Mouse (Mus musculus) MEL (cell line): Measurements from ENCODE around the gene Aen. TPM values are rescaled to one million over a fixed set of nuclear protein-coding genes. Genes with fewer than 3 reads are reported as not detected.

Experiments
- DNase-seq: peaks from one replicate; pipeline ENCODE4 v3.0.0; 2011; ENCODE audit warnings: low read depth, low spot score
- H3K27ac ChIP-seq: 2 replicates; pipeline ENCODE4 v1.5.1; 2012; ENCODE audit warnings: low read depth, mild to moderate bottlenecking, control low read depth, low read length, moderate library complexity; ENCODE audit not compliant: control insufficient read depth
- H3K27me3 ChIP-seq, 2 experiments: fragments of 150-350 bp in 1 of 2; sonication (generic) in 1 of 2; 2 replicates each; pipeline ENCODE4 v1.6.1; 2012; ENCODE audit warnings: low read length in 2 of 2, mild to moderate bottlenecking in 2 of 2, improper control_type of control experiment in 1 of 2, moderate library complexity in 1 of 2; ENCODE audit not compliant: insufficient read depth in 2 of 2, control insufficient read depth in 1 of 2
- H3K36me3 ChIP-seq, 2 experiments: 2 replicates each; pipeline ENCODE4 v1.6.1; 2012 to 2014; ENCODE audit warnings: low read length in 2 of 2, improper control_type of control experiment in 1 of 2, inconsistent platforms in 1 of 2, mild to moderate bottlenecking in 1 of 2; ENCODE audit not compliant: insufficient read depth in 2 of 2, control insufficient read depth in 1 of 2
- H3K4me1 ChIP-seq, 2 experiments: fragments of 150-350 bp in 1 of 2; sonication (generic) in 1 of 2; 2 replicates each; pipeline ENCODE4 v1.6.1; 2012; ENCODE audit warnings: low read length in 2 of 2, improper control_type of control experiment in 1 of 2, mild to moderate bottlenecking in 1 of 2; ENCODE audit not compliant: insufficient read depth in 2 of 2, control insufficient read depth in 1 of 2
- H3K4me3 ChIP-seq, 2 experiments: fragments of 150-350 bp in 1 of 2; sonication (generic) in 1 of 2; 2 replicates each; pipeline ENCODE4 v1.5.1; 2012; ENCODE audit warnings: low read depth in 2 of 2, low read length in 2 of 2, mild to moderate bottlenecking in 2 of 2, moderate library complexity in 2 of 2, control low read depth in 1 of 2, improper control_type of control experiment in 1 of 2; ENCODE audit not compliant: control insufficient read depth in 1 of 2, insufficient read depth in 1 of 2
- H3K79me2 ChIP-seq: 2 replicates; pipeline ENCODE4 v1.6.1; 2012; ENCODE audit warnings: mild to moderate bottlenecking, low read length, moderate library complexity; ENCODE audit not compliant: control insufficient read depth, poor library complexity, insufficient read depth
- H3K9ac ChIP-seq: 2 replicates; pipeline ENCODE4 v1.6.1; 2012; ENCODE audit warnings: low read depth, mild to moderate bottlenecking, control low read depth, low read length, moderate library complexity; ENCODE audit not compliant: control insufficient read depth, poor library complexity, severe bottlenecking
- H3K9me3 ChIP-seq: fragments of 150-350 bp; sonication (generic); replicated peaks from 2 replicates; pipeline ENCODE4 v1.6.1; 2012; ENCODE audit warnings: mild to moderate bottlenecking, low read length, improper control_type of control experiment, moderate library complexity; ENCODE audit not compliant: insufficient read depth
- BHLHE40 ChIP-seq: IDR thresholded peaks from 2 replicates; pipeline ENCODE4 v1.6.1; 2012; ENCODE audit warnings: low read depth, mild to moderate bottlenecking, inconsistent platforms, low read length, improper control_type of control experiment, borderline replicate concordance
- CHD1 ChIP-seq: IDR thresholded peaks from 2 replicates; pipeline ENCODE4 v1.6.1; 2012; ENCODE audit warnings: low read depth, mild to moderate bottlenecking, inconsistent platforms, low read length, improper control_type of control experiment
- CTCF ChIP-seq, 3 experiments: IDR thresholded peaks in 2 of 3; conservative IDR thresholded peaks in 1 of 3; 2 replicates each; pipeline ENCODE4 v1.5.1; 2011 to 2012; ENCODE audit warnings: low read length in 3 of 3, low read depth in 2 of 3, mild to moderate bottlenecking in 2 of 3, improper control_type of control experiment in 1 of 3, inconsistent platforms in 1 of 3, mixed read lengths in 1 of 3, moderate library complexity in 1 of 3; ENCODE audit not compliant: control insufficient read depth in 1 of 3, insufficient read depth in 1 of 3, poor library complexity in 1 of 3, severe bottlenecking in 1 of 3
- ETS1 ChIP-seq: IDR thresholded peaks from 2 replicates; pipeline ENCODE4 v1.6.1; 2012; ENCODE audit warnings: low read depth, mild to moderate bottlenecking, inconsistent platforms, low read length, improper control_type of control experiment, moderate library complexity
- NELFE ChIP-seq: IDR thresholded peaks from 2 replicates; pipeline ENCODE4 v1.6.1; 2011; ENCODE audit warnings: low read depth, low read length, improper control_type of control experiment
- NRF1 ChIP-seq: IDR thresholded peaks from 2 replicates; pipeline ENCODE4 v1.6.1; 2014; ENCODE audit warnings: low read depth, mild to moderate bottlenecking, inconsistent platforms, low read length, improper control_type of control experiment, moderate library complexity; ENCODE audit not compliant: poor library complexity, insufficient read depth, severe bottlenecking
- POLR2AphosphoS5 ChIP-seq: IDR thresholded peaks from 2 replicates; pipeline ENCODE4 v1.6.1; 2012; ENCODE audit warnings: low read depth, borderline replicate concordance, mild to moderate bottlenecking, inconsistent platforms, low read length, moderate library complexity, mixed read lengths
- RAD21 ChIP-seq: IDR thresholded peaks from 2 replicates; pipeline ENCODE4 v1.6.1; 2011; ENCODE audit warnings: mild to moderate bottlenecking, low read depth, low read length, improper control_type of control experiment
- RCOR1 ChIP-seq: IDR thresholded peaks from 2 replicates; pipeline ENCODE4 v1.6.1; 2012; ENCODE audit warnings: low read depth, mild to moderate bottlenecking, inconsistent platforms, low read length, improper control_type of control experiment
- SMC3 ChIP-seq: IDR thresholded peaks from 2 replicates; pipeline ENCODE4 v1.6.1; 2011; ENCODE audit warnings: low read depth, low read length, improper control_type of control experiment
- UBTF ChIP-seq: IDR thresholded peaks from 2 replicates; pipeline ENCODE4 v1.6.1; 2012; ENCODE audit warnings: low read depth, mild to moderate bottlenecking, inconsistent platforms, low read length, improper control_type of control experiment, moderate library complexity, borderline replicate concordance; ENCODE audit not compliant: insufficient read depth
- USF2 ChIP-seq, 2 experiments: IDR thresholded peaks; 2 replicates each; pipeline ENCODE4 v1.6.1; 2011 to 2012; ENCODE audit warnings: improper control_type of control experiment in 2 of 2, low read length in 2 of 2, borderline replicate concordance in 1 of 2, inconsistent platforms in 1 of 2, low read depth in 1 of 2, mild to moderate bottlenecking in 1 of 2; ENCODE audit not compliant: insufficient read depth in 1 of 2
- ZC3H11A ChIP-seq: IDR thresholded peaks from 2 replicates; pipeline ENCODE4 v1.6.1; 2012; ENCODE audit warnings: low read depth, mild to moderate bottlenecking, inconsistent platforms, low read length, improper control_type of control experiment
- ZKSCAN1 ChIP-seq: IDR thresholded peaks from 2 replicates; pipeline ENCODE4 v1.6.1; 2012; ENCODE audit warnings: low read depth, mild to moderate bottlenecking, inconsistent platforms, low read length, improper control_type of control experiment, moderate library complexity
- polyA plus RNA-seq, 2 experiments: library from polyadenylated mRNA; stranded (reverse) in 1 of 2; unstranded in 1 of 2; fragments of >175 nt in 1 of 2; fragments of >200 nt in 1 of 2; gene quantifications; 2 replicates each; pipeline versions ENCODE4 v1.2.1 to v1.2.4; 2012; ENCODE audit warnings: low replicate concordance in 2 of 2, low read depth in 1 of 2; ENCODE audit not compliant: insufficient read length in 2 of 2, insufficient read depth in 1 of 2, missing spikeins in 1 of 2
- total RNA-seq: library from RNA; depleted of rRNA; stranded (reverse); fragments of 300-350 nt; gene quantifications from 2 replicates; pipeline ENCODE4 v1.2.3, GENCODE M21; 2012

The Aen gene
- total and polyA plus RNA-seq, 3 experiments = 95.9 to 97.7 TPM; not detected in 1

DNA sequence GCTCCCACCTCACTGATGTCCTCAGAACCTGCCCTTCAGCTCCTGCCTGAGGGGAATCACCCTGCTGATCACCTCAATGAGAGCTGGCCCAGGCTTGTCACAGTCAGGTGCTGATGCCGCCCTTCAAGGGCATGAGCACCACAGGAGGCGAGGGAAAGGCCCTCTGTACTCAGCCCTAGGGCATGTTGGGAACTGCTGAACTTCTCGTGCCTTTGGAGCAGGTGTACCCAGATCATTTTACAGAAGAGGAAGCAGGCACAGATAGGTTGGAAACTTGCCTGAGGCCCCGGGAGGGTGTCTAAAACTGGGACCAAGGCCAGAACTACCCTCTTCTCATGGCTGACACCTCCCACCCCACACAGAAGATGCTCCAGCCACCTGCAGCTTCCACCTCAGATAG, 23.0 kb downstream of the Aen start (continued):
- no peak for TF ChIP-seq UBTF

GRCm38 (mm10) chr7:78922506-78922905, 26.9 kb downstream of the Aen start:
- no peak for DNase-seq
- Histone ChIP-seq H3K79me2 (no peaks in the 10 kb centered on the region), H3K27me3 (no peaks in the 10 kb centered on the region), H3K4me3 (no peak overlapping the region), H3K4me1 (peaks cover 3 to 14% of the 10 kb centered on the region in 2 experiments), H3K9me3 (no peaks in the 10 kb centered on the region), H3K36me3 (peaks cover 0 to 10% of the 10 kb centered on the region in 2 experiments; a peak in 3 of 4 replicates), H3K9ac (no peak overlapping the region), H3K27ac (no peak overlapping the region)
- TF ChIP-seq USF2 (IDR thresholded peaks at IDR 0.05; ENCODE audit: borderline replicate concordance in 1 of 2, insufficient read depth in 1 of 2, low read depth in 1 of 2, low read length in 2 of 2) = no peak
- no peak for TF ChIP-seq NELFE
- no peak for TF ChIP-seq RCOR1
- TF ChIP-seq POLR2AphosphoS5 = no peak
- TF ChIP-seq ETS1 = no peak
- TF ChIP-seq NRF1 = no peak
- TF ChIP-seq BHLHE40 = no peak
- no peak for TF ChIP-seq ZKSCAN1

GRCm38 (mm10) chr7:78924300-78924699, 28.6 kb downstream of the Aen start:
- H3K36me3 ChIP-seq = peaks cover 0 to 2% of the 10 kb centered on the region in 2 experiments; a peak in 2 of 4 replicates
- DNase-seq = peak; percentile 78
- H3K4me1 ChIP-seq = peaks cover 0 to 6% of the 10 kb centered on the region in 2 experiments; a peak in 2 of 4 replicates
- H3K9me3 ChIP-seq = no peaks in the 10 kb centered on the region
- no peaks in the 10 kb centered on the region for H3K79me2 ChIP-seq
- no peaks in the 10 kb centered on the region for H3K27me3 ChIP-seq
- no peak overlapping the region for H3K4me3 ChIP-seq
- no peak overlapping the region for H3K27ac ChIP-seq
- TF ChIP-seq RAD21 = peak; percentile 93
- peak; percentile 75 to 92 (median 88) for TF ChIP-seq CTCF (IDR thresholded peaks at IDR 0.05 in 2 of 3, conservative IDR thresholded peaks at IDR 0.05 in 1 of 3; ENCODE audit: control insufficient read depth in 1 of 3, insufficient read depth in 1 of 3, low read depth in 2 of 3, low read length in 3 of 3, poor library complexity in 1 of 3, severe bottlenecking in 1 of 3)
- TF ChIP-seq BHLHE40 = no peak
- TF ChIP-seq CHD1 = no peak
- TF ChIP-seq ZC3H11A = peak; percentile 78
- peak; percentile 91 for TF ChIP-seq SMC3
- H3K9ac ChIP-seq = no peak overlapping the region
